Mouse (Mus musculus): ENCODE data around the gene Gm10300.

The Gm10300 gene

DNA sequence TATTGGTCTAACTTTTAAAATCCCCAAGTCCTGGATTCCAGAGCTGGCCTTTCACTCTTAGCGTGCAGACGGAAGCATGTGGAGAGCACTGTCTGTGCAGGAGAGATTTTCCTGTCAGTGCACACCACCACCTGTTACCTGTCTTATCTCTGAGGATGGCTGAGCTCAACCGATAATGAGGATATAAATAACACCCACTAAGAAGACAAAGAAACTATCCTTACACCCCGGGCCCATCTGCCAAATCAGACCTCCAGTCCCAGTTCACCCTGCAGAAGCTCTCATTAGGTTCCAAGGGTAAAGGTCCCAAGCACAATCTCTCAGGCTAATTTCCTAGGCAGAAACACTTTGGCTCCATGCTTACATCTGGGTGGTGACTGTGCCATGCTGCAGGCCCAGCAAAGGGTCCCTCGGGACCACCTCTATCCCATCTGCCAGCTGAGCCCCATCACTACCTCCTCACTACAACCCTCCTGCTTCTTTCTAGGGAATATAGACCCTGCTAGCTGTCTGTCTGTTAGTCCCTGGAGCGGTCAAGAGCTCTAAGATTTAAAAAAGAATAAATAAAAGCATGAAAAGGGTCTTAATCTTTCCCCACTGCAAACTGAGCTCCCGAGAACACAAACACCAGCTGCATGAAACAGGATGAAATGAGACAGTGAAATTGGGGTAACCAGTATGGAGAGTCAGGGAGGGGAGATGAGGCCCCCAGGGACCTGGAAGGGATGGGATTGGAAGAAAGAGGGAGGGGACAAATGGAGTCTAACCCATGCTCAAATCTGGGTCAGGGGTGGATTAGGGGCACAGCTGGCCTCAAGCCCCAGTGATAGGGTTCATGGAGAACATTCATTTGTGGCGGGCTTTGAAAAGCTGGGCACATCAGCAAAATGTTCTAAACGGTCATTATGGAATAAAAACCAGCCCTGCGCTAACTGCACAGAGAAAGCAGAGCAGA, 22.9 kb upstream of the Gm10300 start:
- no peak for DNase-seq

DNA sequence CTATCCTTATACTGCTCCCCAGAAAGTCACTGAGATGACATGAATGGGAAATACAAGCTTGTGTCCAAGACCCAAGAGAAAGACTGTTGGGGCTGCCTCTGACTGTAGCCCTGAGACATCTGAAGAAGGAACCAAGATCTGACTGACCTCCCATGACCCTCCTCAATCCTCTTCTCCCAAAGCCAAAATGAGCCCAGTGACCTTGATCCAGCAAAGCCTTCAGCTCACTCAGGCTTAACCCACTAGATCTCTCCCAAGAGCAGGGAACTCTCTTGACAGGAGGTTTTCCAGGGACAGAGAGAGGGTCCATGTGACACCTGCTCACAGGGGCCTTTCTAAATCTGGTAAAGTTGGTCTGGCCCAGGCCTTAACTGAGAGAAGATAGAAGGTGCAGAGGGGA, 17.2 kb upstream of the Gm10300 start:
- DNase-seq: no peak

DNA sequence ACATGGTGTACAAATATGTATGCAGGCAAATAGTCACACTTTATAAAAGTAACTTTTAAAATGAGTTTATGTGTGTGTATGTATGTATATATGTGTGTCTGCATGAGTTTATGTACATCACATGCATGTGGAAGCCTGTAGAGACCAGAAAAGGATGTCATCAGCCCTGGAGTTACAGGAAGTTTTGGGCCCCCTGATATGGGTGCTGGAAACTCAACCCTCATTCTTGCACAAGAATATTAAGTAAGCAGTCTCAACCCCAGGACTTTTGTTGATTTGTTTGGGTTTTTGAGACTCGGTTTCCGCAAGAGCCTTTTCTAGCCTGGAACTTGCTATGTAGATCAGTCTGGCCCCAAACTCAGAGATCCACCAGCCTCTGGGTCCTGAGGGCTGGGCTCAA, 15.0 kb upstream of the Gm10300 start:
- no peak for DNase-seq

DNA sequence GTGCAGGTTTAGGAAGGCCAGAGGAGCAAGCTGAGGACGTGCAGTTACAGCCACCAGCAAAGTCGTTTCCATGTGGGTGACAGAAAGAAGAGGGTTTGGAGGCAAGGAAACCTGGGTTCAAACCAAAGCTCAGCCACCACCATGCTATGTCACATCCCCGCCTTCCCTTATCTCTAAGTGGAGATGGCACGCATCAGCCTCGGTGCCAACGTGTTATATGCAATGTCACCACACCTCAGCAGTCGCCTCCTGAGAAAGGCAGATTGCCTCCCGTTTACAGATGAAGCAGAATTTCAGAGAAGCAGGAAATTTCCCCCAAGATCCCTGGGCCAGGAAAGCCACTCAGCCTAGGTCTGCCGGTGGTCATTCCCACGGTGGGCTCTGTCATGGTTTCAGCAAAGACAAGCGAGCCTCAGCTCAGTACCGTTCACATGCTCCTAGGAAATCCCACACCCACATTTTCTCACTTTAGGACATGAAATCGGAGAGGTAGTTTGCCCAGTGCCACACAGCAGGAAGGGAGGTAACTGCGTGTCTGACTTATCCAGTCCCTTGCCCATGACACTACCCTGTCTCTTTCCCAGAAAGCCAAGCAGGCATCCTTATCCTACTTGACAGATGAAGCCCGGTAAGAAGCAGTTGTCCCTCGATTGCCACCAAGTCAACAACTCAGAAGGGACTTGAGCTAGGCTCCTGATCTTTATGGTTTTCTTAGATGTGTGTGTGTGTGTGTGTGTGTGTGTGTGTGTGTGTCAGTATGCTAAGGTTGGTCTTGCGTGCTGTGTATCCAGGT, 14.3 kb upstream of the Gm10300 start:
- no peak for DNase-seq

DNA sequence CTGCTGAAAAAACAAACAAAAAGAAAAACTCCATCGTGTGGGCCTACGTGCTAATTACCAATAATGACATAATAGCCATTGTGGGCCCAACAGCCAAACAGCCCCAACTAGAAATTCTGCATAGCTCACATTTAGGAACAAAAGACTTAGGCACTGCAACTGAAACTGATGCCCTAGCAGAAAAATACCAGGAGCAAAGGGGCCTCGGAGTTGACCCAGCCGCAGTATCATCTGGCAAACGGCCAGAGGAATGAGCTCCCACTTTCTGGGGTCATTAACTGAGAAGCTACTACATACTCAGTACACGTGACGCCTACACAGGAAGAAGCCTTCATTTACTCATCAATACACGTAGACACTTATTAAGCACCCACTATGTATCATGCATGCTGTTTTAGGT, 12.2 kb upstream of the Gm10300 start:
- no peak for DNase-seq

DNA sequence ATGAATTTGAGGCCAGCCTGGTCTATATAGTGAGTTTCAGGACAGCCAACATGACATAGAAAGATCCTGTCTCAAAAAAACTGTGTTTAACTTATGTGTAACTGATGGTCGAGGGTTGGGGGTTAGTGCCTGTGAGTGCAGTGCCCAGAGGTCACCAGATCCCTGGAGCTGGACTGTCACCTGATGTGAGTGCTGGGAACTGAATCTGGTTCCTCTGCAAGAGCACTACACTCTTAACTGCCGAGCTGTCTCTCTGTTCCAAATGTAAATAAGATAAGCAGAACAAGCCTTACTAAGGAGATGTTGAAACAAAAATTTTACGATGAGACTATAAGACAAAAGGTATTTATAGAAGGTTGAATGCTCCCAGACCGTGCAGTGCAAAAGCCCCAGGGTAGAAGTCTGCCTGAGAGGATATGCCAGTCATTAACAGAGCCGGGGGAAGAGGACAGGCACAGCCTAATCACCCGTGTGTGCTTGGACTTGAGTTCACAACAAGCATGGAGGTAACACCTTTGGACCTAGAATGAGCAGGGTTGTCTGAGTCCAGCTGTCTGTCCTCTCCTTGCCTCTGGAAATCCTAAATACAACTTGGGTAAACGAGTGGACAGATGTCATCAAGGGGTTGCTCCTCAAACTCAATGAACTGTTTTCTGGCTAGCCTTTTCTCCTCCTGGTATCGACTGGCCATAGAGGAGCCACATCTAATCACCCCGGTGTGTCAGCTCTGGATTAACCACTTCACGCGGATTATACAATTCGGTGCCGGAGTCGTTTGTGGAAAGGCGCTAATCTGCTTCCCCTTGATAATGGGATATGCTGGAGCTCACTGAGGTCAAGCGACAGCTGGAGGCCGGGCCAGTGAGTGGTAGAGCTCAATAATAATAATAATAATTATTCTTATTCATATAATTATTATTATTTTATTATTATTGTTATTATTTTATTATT, 11.3 kb upstream of the Gm10300 start:
- no peak for DNase-seq

DNA sequence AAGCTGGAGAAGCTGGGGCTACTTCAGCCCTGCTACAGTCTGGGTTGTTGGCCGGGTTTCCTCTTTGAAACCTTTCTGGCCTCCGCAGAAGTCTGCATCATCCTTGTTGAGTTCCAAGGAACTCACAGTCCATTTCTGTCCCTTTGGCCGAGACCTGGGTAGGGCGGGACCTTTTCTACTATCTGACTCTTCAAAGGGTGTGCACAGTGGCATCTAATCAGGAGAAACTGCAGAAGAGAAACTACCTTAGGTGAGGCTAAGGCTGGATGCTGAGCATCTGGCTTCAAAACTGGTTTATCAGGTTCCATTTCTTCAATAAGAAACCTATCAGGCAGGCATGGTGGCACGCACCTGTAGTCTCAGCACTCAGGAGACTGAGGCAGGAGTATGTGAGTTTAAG, 9.9 kb upstream of the Gm10300 start:
- DNase-seq: no peak

DNA sequence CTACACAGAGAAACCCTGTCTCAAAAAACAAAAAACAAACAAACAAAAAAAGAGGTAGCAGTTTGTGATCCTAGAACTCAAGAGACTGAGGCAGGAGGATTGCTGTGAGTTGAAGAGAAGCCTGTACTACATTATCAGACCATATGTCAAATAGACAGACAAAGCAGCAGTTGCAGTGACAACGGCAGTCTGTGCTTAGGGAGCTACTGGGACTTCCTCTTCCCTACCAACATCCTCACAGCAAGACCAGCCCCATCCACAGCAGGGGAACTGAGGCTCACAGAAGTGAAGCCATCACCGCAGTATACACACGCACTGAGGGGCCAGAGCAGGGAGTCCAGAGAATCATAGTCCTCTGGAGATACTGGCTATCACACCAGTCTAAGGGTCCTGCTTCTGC, 8.9 kb upstream of the Gm10300 start:
- no peak for DNase-seq

DNA sequence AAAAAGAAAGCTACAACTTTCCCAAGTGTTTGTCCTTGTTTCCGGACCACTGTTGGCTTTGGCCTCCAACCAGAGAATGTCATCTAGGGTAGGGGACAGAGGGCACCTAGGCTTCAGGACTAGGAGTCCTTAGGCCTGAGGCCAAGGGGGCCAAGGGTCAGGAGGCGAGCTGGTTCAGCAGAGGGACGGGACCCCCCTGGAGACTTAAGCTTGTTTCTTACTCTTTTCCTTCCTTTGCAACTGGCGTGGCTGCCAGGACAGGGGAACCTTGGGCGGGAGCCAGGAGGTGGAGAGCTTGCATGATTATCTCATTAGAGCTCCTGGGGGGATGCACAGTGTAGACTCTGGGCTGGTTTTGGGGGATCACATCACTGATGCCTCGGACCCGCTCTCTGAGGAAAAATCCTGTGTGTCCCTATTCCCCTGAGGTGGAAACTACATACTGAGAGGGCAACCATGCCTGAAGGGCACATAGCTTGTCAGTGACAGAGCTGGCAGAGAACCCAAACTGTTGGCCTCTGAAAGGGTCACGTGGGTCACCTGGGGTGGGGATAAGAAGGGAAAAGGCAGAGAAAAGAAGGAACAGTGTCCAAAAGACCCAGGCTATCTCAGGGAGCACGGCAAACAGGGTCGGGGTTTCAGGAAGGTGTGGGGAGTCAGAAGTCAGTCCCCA, 8.3 kb upstream of the Gm10300 start:
- DNase-seq: peak; percentile 72

DNA sequence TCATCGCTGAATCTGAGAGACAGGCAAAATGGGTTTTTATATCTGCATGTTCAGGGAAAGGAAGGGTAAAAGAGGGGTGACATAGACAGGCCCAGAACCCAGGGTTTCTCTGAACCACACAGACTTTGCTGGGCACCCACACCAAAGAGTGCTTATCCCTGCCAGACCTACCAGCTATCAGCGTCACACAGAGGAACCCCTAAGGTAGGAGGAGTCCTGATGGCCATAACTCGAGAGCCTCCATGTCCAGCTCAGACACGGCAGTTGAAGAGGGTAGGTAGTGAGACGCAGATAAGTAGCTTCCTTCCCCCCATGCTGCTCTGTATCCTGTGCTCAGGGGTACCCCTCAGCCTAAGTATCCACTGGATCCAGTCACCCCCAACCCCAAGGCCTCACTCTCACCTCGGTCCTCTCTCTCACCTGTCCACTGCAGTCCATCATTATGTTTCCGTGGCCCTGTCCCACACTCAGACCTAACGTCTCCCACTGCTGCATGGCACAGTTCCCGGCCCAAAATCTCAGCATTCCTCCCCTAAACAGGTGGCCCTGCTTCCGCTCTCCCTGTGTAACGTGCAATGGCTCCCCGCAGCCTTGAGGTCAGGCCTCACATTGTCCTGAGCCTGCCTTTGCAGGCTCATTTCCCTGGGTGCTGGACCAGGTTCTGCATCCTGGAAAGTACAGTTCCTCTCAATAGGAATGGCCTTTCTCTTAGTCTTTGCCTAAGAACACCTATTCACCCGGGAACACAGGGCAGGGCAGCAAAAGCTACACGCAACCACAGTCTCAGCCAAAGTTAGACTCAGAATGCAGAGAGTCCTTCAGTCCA, 7.2 kb upstream of the Gm10300 start:
- peak; percentile 51 for DNase-seq

DNA sequence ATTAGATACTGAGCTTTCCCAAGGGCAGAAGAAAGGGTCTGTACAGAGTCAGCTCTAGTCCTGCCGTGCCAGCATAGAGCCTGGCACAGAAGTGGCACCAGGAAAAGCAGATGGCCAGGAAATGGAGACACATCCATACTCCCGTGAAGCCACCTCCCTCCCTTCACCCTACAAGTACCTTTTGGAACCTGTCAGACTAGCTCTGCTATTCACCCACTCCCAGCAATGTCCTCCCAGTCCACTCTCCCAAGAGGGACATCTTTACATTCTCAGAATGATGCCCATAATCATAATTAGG, 6.6 kb upstream of the Gm10300 start:
- peak; percentile 61 for DNase-seq

DNA sequence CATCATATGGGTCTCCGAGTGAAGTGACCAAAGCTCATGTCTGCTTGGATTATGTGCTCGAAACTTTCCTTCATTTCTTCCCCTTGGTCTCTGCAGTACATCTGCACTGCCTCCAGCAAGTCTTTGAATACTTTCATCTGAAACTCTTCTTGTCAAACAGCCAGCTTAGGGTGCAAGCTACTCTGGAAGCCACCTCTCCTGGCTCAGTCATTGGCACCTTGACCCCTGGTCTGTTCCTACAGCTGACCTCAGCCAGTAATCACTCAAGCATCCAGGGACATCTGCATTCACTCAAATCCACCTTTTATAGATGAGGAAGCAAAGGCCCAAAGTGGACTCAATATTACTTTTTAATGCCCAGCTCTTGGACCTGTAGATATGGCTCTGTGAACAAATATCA, 2.8 kb upstream of the Gm10300 start:
- DNase-seq: no peak

DNA sequence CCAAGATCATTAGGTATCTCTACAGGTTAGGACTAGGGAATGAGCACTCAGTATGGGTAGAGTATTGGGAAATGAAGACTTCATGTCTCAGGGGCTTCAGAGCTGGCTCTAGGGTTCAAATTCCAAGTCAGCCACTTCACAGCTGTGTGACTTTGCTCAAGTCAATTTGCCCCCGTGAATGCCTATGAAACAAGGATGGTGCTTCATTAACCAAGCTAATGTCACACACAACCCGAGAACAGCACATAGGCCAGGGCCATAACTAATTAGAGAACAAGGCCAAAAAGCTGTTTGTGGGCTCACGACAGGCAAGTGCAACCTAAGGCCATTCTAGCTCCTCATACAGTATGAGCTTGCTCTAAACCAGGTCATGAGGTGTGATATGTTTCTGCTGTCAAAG, 2.3 kb upstream of the Gm10300 start:
- no peak for DNase-seq

DNA sequence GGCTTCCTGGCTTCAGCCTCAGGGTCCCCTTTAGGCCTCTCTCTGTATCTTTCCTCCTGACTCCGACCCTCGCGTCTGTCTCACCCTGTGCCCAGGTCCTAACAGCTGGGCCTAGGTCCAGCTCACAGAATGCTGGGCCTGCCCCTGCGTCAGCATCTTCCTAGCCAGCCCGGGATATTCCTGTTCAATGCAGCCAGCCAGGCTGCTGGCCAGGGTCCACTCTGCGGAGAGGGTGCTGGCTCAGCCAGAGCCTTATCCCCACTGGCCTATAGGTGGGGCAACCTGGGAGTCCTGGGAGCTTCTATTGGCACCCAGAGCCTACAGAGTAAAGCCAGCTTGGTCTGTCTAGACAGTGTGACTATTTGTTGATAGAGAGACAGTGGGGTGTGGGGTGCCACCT, 1.6 kb upstream of the Gm10300 start:
- DNase-seq: no peak

DNA sequence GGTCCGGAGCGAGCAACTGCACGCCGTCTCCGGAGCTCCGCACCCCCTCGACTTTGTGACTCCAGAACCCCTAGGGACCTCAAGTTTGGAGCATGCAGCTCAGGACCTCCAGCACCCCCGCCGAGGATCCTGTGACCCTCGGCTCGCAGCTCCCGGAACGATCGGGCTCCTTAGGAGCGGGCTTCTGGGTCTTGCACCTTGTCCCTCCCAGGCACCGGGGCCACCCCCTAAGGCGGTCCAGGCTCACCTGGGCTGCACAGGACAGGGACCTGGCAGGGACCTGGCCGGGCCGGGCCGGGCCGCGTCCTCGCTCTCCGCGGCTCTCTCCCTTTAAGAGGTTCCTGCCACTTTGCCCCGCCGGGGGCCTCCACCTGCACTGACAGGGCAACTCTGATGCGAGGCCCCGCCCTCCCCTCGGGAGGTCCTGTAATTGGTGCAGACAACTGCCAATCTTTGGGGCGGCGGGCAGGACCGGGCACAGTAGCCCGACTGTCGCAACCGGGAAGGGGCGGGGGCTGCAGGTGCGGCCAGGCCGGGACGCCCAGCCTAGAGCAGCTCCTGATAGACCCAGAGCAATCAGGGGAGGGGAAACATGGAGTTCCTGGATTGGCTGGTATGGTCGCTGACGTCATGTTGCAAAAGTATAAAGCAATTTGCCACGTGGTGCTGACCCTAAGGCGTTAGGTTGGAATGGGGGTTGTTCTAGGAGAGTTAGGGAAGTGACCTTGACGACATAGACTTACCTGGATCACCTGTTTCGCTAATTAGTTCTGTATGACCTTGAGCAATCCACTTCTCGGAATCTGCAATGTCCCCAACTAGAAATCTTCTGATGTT, 654 bp downstream of the Gm10300 start, which contains the start of gene Epb41:
TSS of gene Epb41 (minus strand) at position 389 of the 837 bp plus-strand sequence.
- DNase-seq: peak; percentile 100

DNA sequence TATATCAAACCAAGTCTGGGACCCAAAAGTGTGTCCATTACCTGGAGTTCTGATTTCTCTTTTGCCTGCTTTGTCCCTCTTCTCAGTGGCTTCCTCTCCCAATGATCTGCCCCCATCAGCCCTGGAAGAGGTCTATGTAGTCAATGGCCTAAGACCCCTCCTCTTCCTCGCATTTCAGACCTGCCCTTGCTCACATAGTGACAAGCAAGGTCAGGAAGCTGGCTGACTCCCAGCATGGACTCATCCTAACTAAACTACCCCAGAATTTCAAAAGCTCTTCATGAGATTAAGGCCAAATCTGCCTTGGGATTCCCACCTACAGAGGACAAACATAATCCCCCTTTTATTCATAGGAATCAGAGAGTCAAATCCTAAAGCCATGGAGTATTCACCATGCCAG, 1.3 kb downstream of the Gm10300 start:
- DNase-seq: no peak

DNA sequence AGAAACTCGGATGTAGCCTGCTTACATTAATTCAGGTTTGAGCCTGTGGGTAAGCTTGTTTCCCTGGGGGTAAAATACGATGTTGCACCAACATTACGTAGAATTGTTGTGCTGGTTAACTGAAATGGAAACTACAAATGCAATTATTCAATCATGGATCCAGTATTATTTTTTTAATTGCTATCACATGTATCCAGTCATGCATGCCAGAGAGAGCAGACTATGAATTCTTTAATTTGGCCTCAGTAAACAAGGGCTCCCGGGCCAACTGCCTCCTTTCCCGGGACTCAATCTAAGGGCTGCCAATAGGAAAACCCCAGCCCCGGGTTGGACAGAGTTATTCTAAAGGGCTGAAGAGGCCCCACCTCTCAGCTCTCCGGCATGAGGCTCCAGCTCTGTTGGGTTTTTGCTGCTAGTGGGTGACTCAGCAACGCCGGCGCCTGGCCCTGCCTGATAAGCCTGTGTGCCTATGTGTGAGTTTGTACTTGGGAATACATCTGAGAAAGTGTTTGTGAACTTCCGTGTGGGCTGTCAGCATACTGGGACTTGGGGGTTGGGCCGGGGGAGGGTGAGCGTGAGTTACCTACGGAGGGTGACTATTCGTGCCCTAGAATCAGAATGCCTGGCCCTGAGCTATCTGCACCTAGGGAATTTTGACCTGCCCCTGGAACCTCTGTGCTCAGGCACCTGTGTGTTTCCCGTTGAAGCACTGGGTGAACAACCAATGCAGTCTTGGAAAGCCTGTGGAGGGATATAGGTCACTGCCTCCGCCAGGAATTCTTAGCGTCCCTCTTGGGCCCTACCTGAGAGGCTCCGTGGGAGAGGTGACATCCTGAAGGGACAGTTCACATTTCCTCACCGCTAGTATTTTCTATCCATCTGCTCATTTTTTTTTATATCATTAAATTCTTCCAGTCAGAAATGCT, 2.2 kb downstream of the Gm10300 start:
- no peak for DNase-seq

DNA sequence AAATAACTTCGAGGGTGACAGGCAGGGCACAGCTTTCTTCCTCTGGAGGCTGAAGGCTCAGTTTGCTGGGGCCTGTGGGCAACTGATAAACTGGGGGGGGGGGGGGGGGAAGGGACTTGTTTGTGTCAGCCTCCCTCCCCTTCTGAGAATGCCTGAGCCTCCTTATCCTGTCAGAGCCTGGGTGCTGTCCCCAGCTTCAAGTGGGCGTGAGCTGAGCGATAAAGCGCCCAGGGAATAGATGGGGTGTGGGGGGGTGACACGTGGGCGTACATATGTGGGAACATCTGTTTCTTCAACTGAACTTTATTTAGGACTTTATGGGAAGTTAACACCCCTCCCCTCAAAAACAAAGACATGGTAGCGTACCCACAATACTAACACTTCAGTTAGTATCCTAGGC, 2.9 kb downstream of the Gm10300 start:
- no peak for DNase-seq

DNA sequence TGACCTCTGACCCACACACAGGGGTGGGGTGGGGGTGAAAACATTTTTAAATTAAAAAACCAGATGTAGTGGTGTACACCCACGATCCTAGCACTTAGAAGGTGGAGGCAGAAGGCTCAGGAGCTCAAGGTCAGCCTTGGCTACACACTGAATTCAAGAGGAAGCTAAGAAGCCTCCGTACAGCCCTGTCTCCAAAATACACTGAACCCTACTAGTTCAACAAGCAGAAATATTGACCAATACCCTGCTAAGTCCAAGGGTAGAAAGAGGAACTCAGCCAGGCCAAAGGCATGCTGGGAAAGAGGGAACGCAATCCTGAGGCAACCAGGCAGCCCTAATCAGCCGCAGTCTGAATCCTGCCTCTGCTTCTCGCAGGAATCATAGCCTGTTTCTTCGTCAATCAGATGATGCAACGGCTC, 3.8 kb downstream of the Gm10300 start:
- DNase-seq: no peak

Measured in cerebellum, adult 8-10 months (tissue).